Comparison of ENCODE assay signal across 24 mouse cellular contexts in genomic region chr9:78062392-78062791, GRCm38 (mm10). TPM values are rescaled to one million over a fixed set of nuclear protein-coding genes. Genes with fewer than 3 reads are reported as not detected.
DNase-seq lines count a peak whose midpoint lies in the region; ATAC-seq lines count a peak whose summit lies in the region.
"Had no signal": no experiment of that assay in that cellular context is flagged by ENCODE, and none has a peak within 500 bp of the region (broad histone marks: within the 10 kb centered on the region; RNA-seq: fewer than 3 reads in every experiment).

No protein-coding gene starts in this region.

- H3K9ac ChIP-seq in midbrain, embryonic 11.5 days (ENCODE audit: low read length), result no peak overlapping the region
- no peak overlapping the region for H3K9ac ChIP-seq in midbrain, embryonic 14.5 days (replicated peaks; ENCODE audit: low read length)

- ATAC-seq in midbrain, embryonic 11.5 days (ENCODE audit: low FRiP score), result no peak
- ATAC-seq in midbrain, embryonic 14.5 days (ENCODE audit: low FRiP score, low TSS enrichment), result no peak
- ATAC-seq: activated CD4-positive, CD25-positive, alpha-beta regulatory T cell, adult 4 months; CD4-positive, CD25-positive, alpha-beta regulatory T cell, adult 4 months; Patski had no signal

- DNase-seq in heart, adult 11 months, result peak; percentile 56
- no peak for DNase-seq in heart, postnatal 25 days (ENCODE audit: low spot score)
- peak; percentile 77 for DNase-seq in midbrain, embryonic 11.5 days (ENCODE audit: low spot score, missing footprints)
- DNase-seq in midbrain, embryonic 14.5 days, result no peak
- DNase-seq: adrenal gland, adult 2 months; adrenal gland, adult 8-10 months; adrenal gland, postnatal 10 days; adrenal gland, postnatal 14 days; adrenal gland, postnatal 25 days; adrenal gland, postnatal 36 days; B cell, adult 2 months; cerebellum, adult 11 months; cerebellum, adult 11-12 months; cerebellum, adult 18-20 months had no signal

- no peaks in the 10 kb centered on the region for H3K4me1 ChIP-seq in midbrain, embryonic 11.5 days (ENCODE audit: control insufficient read depth, insufficient read depth, low read length)
- H3K4me1 ChIP-seq in midbrain, embryonic 14.5 days (ENCODE audit: control insufficient read depth, insufficient read depth, low read length), result no peaks in the 10 kb centered on the region

- H3K27me3 ChIP-seq in midbrain, embryonic 11.5 days (ENCODE audit: control insufficient read depth, insufficient read depth, low read length), result no peaks in the 10 kb centered on the region
- H3K27me3 ChIP-seq in midbrain, embryonic 14.5 days (ENCODE audit: control insufficient read depth, insufficient read depth, low read length), result no peaks in the 10 kb centered on the region
- H3K27me3 ChIP-seq: CH12.LX, Patski had no signal

- no peaks in the 10 kb centered on the region for H3K36me3 ChIP-seq in midbrain, embryonic 11.5 days (ENCODE audit: control insufficient read depth, insufficient read depth, low read length)
- no peaks in the 10 kb centered on the region for H3K36me3 ChIP-seq in midbrain, embryonic 14.5 days (ENCODE audit: control insufficient read depth, insufficient read depth, low read length)
- H3K36me3 ChIP-seq: G1E had no signal

- H3K4me2 ChIP-seq in midbrain, embryonic 11.5 days, result no peak overlapping the region
- no peak overlapping the region for H3K4me2 ChIP-seq in midbrain, embryonic 14.5 days (ENCODE audit: low read length)

- H3K4me3 ChIP-seq in midbrain, embryonic 11.5 days (ENCODE audit: low read depth, low read length), result no peak overlapping the region
- no peak overlapping the region for H3K4me3 ChIP-seq in midbrain, embryonic 14.5 days (replicated peaks; ENCODE audit: low read depth, low read length)

- 78% methylated on average over 9 of the region's 9 CpGs for WGBS in midbrain, embryonic 11.5 days
- WGBS in midbrain, embryonic 14.5 days, result 76% methylated on average over 9 of the region's 9 CpGs

- intact Hi-C loops in heart, postnatal 25 days (cut with DNase I), result no loop called here

- H3K27ac ChIP-seq in midbrain, embryonic 11.5 days (ENCODE audit: low read depth, low read length), result no peak overlapping the region
- no peak overlapping the region for H3K27ac ChIP-seq in midbrain, embryonic 14.5 days (replicated peaks; ENCODE audit: low read depth, low read length)

- no peaks in the 10 kb centered on the region for H3K9me3 ChIP-seq in midbrain, embryonic 11.5 days (ENCODE audit: control insufficient read depth, low read length)
- no peaks in the 10 kb centered on the region for H3K9me3 ChIP-seq in midbrain, embryonic 14.5 days (ENCODE audit: control insufficient read depth, low read length)
- H3K9me3 ChIP-seq: G1E had no signal

RNA-seq across cellular contexts. Expression of gene Gcm1, which starts 10.7 kb away (rescaled TPM):
- not detected for total RNA-seq in heart, postnatal 25 days (2021)
- polyA plus RNA-seq in midbrain, embryonic 11.5 days (2014; fragmentation: Nextera tagmentation; extraction: Ambion mirVana), result 0.10 and 0.12 TPM in 2 replicates
- polyA plus RNA-seq in midbrain, embryonic 14.5 days (2014; fragmentation: Nextera tagmentation; extraction: Ambion mirVana), result not detected in 2 replicates
- total RNA-seq: adrenal gland, adult 18-20 months; adrenal gland, adult 2 months; adrenal gland, adult 8-10 months; adrenal gland, postnatal 10 days; adrenal gland, postnatal 14 days; adrenal gland, postnatal 25 days; adrenal gland, postnatal 36 days; adrenal gland, postnatal 4 days; CH12.LX; MEL had no signal
- polyA plus RNA-seq: adrenal gland, adult 2 months; brain, embryonic 14.5 days; C2C12; CD4-positive, CD25-positive, alpha-beta regulatory T cell, adult 4 months; G1E had no signal

RNA-seq across cellular contexts. Expression of gene Fbxo9, which starts 46.5 kb away (rescaled TPM):
- 10 to 100 TPM; 49.2 to 51.3 TPM for total RNA-seq in heart, postnatal 25 days (2021)
- 31.6 and 33.5 TPM in 2 replicates for polyA plus RNA-seq in midbrain, embryonic 11.5 days (2014; fragmentation: Nextera tagmentation; extraction: Ambion mirVana)
- polyA plus RNA-seq in midbrain, embryonic 14.5 days (2014; fragmentation: Nextera tagmentation; extraction: Ambion mirVana), result 66.6 and 71.2 TPM in 2 replicates

RNA-seq across cellular contexts. Expression of gene Ick, which starts 46.6 kb away (rescaled TPM):
- 10 to 100 TPM; 14.9 to 15.3 TPM for total RNA-seq in heart, postnatal 25 days (2021)
- 35.3 and 35.9 TPM in 2 replicates for polyA plus RNA-seq in midbrain, embryonic 11.5 days (2014; fragmentation: Nextera tagmentation; extraction: Ambion mirVana)
- 41.3 and 46.2 TPM in 2 replicates for polyA plus RNA-seq in midbrain, embryonic 14.5 days (2014; fragmentation: Nextera tagmentation; extraction: Ambion mirVana)

Comparison
In these comparisons a context has a peak if more than half of its experiments do, and no peak if none do; other contexts are left out.
1. DNase-seq: peak in heart, adult 11 months (single experiment) and midbrain, embryonic 11.5 days (single experiment); none in heart, postnatal 25 days (single experiment) and midbrain, embryonic 14.5 days (single experiment).